Mouse (Mus musculus) left cerebral cortex, adult 9 months (tissue): ENCODE results near the gene Fgfr2.

ENCODE experiments used
- DNase-seq, 2 experiments: peaks; one replicate each; pipeline ENCODE4 v3.0.0; 2022; ENCODE audit warnings: low spot score in 2 of 2

Fgfr2 gene

GRCm38 (mm10) chr7:130340412-130341152 lies 2782.6 kb downstream of the Fgfr2 start:
- DNase-seq, result no peak

GRCm38 (mm10) chr7:130337601-130338000 lies 2785.5 kb downstream of the Fgfr2 start:
- no peak for DNase-seq

- DNase-seq, result no peak
These were observed 2787.6 kb downstream of the Fgfr2 start for GRCm38 (mm10) chr7:130335440-130336051.

GRCm38 (mm10) chr7:130332515-130333220 lies 2790.5 kb downstream of the Fgfr2 start:
- no peak for DNase-seq

DNA sequence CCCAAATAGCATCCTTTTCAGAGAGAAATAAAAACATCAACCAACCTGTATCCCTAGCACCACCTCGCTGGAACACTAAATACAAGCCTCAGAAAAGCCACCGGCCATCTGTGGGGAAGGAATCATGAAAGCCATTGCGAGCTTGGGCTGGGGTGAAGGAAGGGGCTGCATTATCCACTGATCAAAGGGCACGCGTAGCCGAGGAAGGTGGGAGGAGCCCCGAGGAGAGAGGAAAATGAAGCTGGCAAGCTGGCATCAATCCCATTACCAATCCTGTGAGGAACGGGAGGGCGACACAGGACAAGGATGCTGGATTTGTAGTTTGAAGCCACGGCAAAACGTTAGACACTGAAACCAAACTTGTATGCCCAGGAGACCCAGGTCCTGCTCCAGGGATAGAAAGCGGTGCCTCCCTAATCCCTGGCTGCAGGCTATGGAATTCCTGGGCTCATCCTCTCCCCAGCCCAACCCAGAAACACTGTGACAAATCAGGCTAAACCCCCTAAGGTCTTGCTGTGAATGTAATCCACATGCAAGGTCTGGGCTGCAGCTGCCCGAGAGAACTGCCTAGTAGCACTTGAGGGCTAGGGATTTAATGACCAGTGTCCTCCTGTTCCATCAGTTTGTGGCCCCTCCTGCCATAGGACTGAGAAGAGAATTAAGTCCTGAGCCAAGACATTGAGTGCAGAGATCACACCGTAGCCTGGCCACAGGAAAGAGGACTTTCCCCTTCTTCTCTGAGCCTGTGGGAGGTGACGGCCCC lies 2795.4 kb downstream of the Fgfr2 start:
- DNase-seq, result no peak

GRCm38 (mm10) chr7:130325983-130326433 lies 2797.1 kb downstream of the Fgfr2 start:
- no peak for DNase-seq

- DNase-seq, result no peak
These were observed 2798.3 kb downstream of the Fgfr2 start for GRCm38 (mm10) chr7:130324716-130325401.

DNA sequence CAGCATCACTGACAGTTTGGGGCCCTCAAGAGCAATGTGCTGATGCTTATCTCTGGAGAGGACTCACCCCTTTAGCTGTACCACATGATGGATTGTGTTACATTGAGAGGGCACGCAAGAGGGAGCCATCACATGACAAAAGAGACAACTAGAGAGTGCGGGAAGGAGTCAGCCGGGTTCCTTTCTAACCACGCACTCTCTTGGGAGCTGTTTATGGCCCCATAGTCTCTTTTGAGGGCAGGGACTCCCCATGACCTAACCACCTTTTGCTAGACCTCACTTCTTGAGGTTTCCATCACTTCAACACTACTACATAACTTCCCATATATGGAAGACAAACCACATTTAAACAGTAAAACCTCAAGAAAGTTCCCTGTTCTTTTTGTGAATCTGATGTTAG lies 2799.4 kb downstream of the Fgfr2 start:
- DNase-seq, result no peak

GRCm38 (mm10) chr7:130319799-130320556 lies 2803.2 kb downstream of the Fgfr2 start:
- peak in 1 of 2 experiments; percentile 26 for DNase-seq

DNA sequence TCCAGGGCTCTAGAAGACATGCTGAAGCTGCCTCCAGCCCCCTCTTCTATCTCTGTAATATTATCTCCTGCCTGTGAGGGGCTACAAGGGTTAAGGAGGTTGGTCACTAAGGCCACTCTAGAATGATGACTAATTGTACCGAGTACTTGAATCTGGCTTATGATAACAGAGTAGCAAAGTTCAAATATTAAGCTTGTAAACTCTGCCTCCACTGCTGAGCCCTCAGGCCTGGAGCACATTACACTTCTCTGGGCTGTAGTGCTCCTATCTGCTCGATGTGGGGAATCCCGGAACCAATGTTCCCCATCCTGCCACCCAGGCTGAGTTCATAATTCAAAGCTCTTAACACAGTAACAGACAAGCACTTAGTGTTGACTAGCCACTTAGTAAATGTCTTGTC lies 2806.9 kb downstream of the Fgfr2 start:
- DNase-seq, result no peak

- DNase-seq, result no peak
These were observed 2807.9 kb downstream of the Fgfr2 start for GRCm38 (mm10) chr7:130315221-130315620.

GRCm38 (mm10) chr7:130314658-130315057 lies 2808.5 kb downstream of the Fgfr2 start:
- no peak for DNase-seq

GRCm38 (mm10) chr7:130311362-130311761 lies 2811.8 kb downstream of the Fgfr2 start:
- DNase-seq, result no peak

GRCm38 (mm10) chr7:130309180-130309579 lies 2814.0 kb downstream of the Fgfr2 start:
- no peak for DNase-seq

- DNase-seq, result no peak
These were observed 2816.1 kb downstream of the Fgfr2 start for GRCm38 (mm10) chr7:130307036-130307435.

DNA sequence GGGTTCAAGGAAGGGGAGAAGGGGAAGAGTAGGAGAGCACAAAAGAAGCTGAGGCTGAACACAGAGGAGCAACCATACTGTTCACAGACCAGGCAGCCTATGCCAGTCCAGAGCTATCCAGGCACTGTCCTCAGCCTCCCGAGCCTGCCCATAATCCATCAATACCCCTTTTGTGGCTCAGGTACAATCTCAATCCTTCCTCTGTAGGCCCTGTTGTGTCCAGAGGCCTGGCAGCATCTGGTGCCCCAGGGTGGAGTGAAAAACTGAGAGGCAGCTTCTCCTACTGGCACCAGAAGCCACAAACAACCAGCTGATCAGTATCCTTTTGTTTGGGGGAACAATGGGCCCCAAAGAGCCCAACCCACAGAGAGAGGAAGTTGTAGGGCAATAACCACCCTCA lies 2818.5 kb downstream of the Fgfr2 start:
- DNase-seq, result peak; percentile 33 to 47

GRCm38 (mm10) chr7:130303464-130303863 lies 2819.7 kb downstream of the Fgfr2 start:
- no peak for DNase-seq

DNA sequence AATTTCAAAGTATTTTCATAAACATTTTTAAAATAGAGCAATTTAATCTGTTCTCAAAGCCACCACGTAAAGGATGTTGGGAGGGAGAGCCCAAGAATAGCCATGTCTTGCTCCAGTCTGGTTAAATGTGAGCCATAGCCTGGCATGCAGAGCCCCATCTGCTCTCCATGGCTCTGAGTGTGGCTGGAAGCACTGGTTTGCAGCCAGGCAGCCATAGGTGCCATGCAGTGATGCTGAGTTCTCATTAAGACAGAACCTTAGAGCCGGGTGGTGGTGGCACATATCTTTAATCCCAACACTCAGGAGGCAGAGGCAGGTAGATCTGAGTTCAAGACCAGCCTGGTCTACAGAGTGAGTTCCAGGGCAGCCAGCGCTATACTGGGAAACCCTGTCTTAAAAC lies 2822.5 kb downstream of the Fgfr2 start:
- DNase-seq, result no peak

DNA sequence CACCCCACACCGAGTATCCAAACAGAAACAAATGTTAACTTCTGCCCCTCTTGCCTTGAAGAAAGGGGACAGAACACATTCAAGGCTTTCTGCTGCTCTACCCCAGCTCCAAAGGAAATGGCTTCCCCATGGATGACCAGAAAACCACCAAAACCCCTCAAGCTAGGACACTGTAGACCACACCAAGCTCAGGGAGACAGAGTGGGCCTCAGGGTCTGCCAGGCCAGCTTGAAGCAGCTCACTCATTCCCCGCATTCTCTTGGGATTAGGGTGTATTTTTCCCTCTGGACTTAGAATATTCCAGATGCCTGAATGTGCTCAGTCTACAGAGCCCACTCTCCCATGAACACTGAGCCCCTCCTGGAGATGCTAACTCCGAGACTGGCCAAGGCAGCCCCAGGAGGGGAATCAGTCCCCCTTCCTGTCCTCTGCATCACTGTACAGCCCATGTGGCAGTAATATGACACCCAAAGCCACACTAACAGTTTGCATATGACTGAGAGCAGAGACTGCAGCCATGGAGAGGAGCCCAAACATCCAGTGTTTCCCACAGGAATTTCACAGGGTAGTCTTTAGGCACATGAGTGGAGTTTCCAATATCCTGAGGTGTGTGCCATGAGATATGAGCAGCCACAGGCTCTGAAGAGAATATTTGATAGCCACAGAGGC lies 2824.1 kb downstream of the Fgfr2 start:
- DNase-seq, result no peak

GRCm38 (mm10) chr7:130291179-130291578 lies 2832.0 kb downstream of the Fgfr2 start:
- no peak for DNase-seq
